Mouse (Mus musculus) ES-E14 (cell line): ENCODE data around the gene Wdfy4. TPM values are rescaled to one million over a fixed set of nuclear protein-coding genes. Genes with fewer than 3 reads are reported as not detected.

Experiments
- DNase-seq: peaks from one replicate; pipeline ENCODE4 v3.0.0-alpha.2; 2013; ENCODE audit warnings: low read depth, low spot score
- H3K27ac ChIP-seq: 2 replicates; pipeline ENCODE4 v1.5.1; 2012; ENCODE audit warnings: low read depth, mild to moderate bottlenecking, low read length, moderate library complexity, mixed read lengths; ENCODE audit not compliant: poor library complexity, insufficient read depth, severe bottlenecking
- H3K36me3 ChIP-seq: 2 replicates; pipeline ENCODE4 v1.6.1; 2012; ENCODE audit warnings: mild to moderate bottlenecking, low read length, moderate library complexity, mixed read lengths; ENCODE audit not compliant: control insufficient read depth, poor library complexity, insufficient read depth, severe bottlenecking
- H3K4me1 ChIP-seq, 2 experiments: fragments of 150-350 bp in 1 of 2; sonication (generic) in 1 of 2; 2 replicates each; pipeline ENCODE4 v1.6.1; 2012; ENCODE audit warnings: low read length in 2 of 2, mild to moderate bottlenecking in 1 of 2, mixed read lengths in 1 of 2; ENCODE audit not compliant: control insufficient read depth in 2 of 2, insufficient read depth in 2 of 2, poor library complexity in 1 of 2
- H3K4me3 ChIP-seq, 2 experiments: fragments of 150-350 bp in 1 of 2; sonication (generic) in 1 of 2; 2 replicates each; pipeline ENCODE4 v1.5.1; 2012; ENCODE audit warnings: low read length in 2 of 2, low read depth in 1 of 2, mild to moderate bottlenecking in 1 of 2, mixed read lengths in 1 of 2; ENCODE audit not compliant: insufficient read depth in 1 of 2, poor library complexity in 1 of 2, severe bottlenecking in 1 of 2
- H3K9ac ChIP-seq: 2 replicates; pipeline ENCODE4 v1.6.1; 2012; ENCODE audit warnings: low read depth, mild to moderate bottlenecking, low read length, mixed read lengths; ENCODE audit not compliant: poor library complexity, insufficient read depth, severe bottlenecking
- H3K9me3 ChIP-seq: fragments of 150-350 bp; sonication (generic); 2 replicates; pipeline ENCODE4 v1.6.1; 2012; ENCODE audit warnings: low read depth, mild to moderate bottlenecking, low read length; ENCODE audit not compliant: control insufficient read depth, insufficient read depth
- CHD2 ChIP-seq: IDR thresholded peaks from 2 replicates; pipeline ENCODE4 v1.6.1; 2014; ENCODE audit warnings: mild to moderate bottlenecking, low read depth, low read length, inconsistent platforms
- HCFC1 ChIP-seq: IDR thresholded peaks from 2 replicates; pipeline ENCODE4 v1.6.1; 2012; ENCODE audit warnings: low read length, inconsistent platforms, borderline replicate concordance; ENCODE audit not compliant: insufficient read depth
- MAFK ChIP-seq: IDR thresholded peaks from 2 replicates; pipeline ENCODE4 v1.6.1; 2014; ENCODE audit warnings: mild to moderate bottlenecking, low read depth, low read length, inconsistent platforms; ENCODE audit not compliant: insufficient read depth
- ZC3H11A ChIP-seq: IDR thresholded peaks from 2 replicates; pipeline ENCODE4 v1.6.1; 2012; ENCODE audit warnings: low read depth, mild to moderate bottlenecking, inconsistent platforms, low read length, borderline replicate concordance
- ZNF384 ChIP-seq: IDR thresholded peaks from 2 replicates; pipeline ENCODE4 v1.6.1; 2012; ENCODE audit warnings: low read depth, low read length, inconsistent platforms
- in situ Hi-C, 2 experiments: fragments of 600-800 bp; cut with MboI; formaldehyde crosslinking; loops; one replicate each; pipeline ENCODE4 v1.15.1; 2025; ENCODE audit warnings: low sequenced_read_pairs in 2 of 2, inconsistent platforms in 1 of 2; ENCODE audit not compliant: unreplicated experiment in 2 of 2
- total RNA-seq: library from RNA; depleted of rRNA; stranded (reverse); fragments of 300-350 nt; gene quantifications from 2 replicates; pipeline ENCODE4 v1.2.3, GENCODE M21; 2012

Wdfy4 gene
- total RNA-seq, 1 experiment, result 1.1 TPM

GRCm38 (mm10) chr14:32970700-32971099, 214.6 kb downstream of the Wdfy4 start:
- in situ Hi-C loops, result no loop called here

GRCm38 (mm10) chr14:32964742-32965141, 220.6 kb downstream of the Wdfy4 start:
- DNase-seq, result no peak
- in situ Hi-C loops, result no loop called here

More at GRCm38 (mm10) chr14:32970700-32971099, 214.6 kb downstream of the Wdfy4 start:
- Histone ChIP-seq H3K9ac (no peak overlapping the region), H3K4me3 (no peak overlapping the region), H3K27ac (no peak overlapping the region), H3K4me1 (no peaks in the 10 kb centered on the region), H3K36me3 (no peaks in the 10 kb centered on the region), H3K9me3 (no peaks in the 10 kb centered on the region)
- TF ChIP-seq CHD2 (no peak), ZNF384 (no peak), ZC3H11A (no peak), HCFC1 (no peak), MAFK (peak; percentile 88)
- no peak for DNase-seq

GRCm38 (mm10) chr14:32960481-32960880, 224.8 kb downstream of the Wdfy4 start:
- Histone ChIP-seq H3K4me3 (no peak overlapping the region), H3K4me1 (no peaks in the 10 kb centered on the region), H3K36me3 (no peaks in the 10 kb centered on the region), H3K9me3 (no peaks in the 10 kb centered on the region), H3K9ac (no peak overlapping the region), H3K27ac (no peak overlapping the region)
- in situ Hi-C loops, result no loop called here
- peak; percentile 78; the same call in 1 of the 2 replicates for TF ChIP-seq ZC3H11A
- no peak for TF ChIP-seq ZNF384
- DNase-seq, result peak; percentile 43

More at GRCm38 (mm10) chr14:32964742-32965141, 220.6 kb downstream of the Wdfy4 start:
- H3K9me3 ChIP-seq, result no peaks in the 10 kb centered on the region
- no peak overlapping the region for H3K4me3 ChIP-seq
- TF ChIP-seq ZNF384 (no peak), CHD2 (no peak)
- H3K4me1 ChIP-seq, result no peaks in the 10 kb centered on the region
- no peak overlapping the region for H3K9ac ChIP-seq
- no peak overlapping the region for H3K27ac ChIP-seq
- no peaks in the 10 kb centered on the region for H3K36me3 ChIP-seq

GRCm38 (mm10) chr14:32958671-32959070, 226.6 kb downstream of the Wdfy4 start:
- Histone ChIP-seq H3K36me3 (no peaks in the 10 kb centered on the region), H3K4me3 (no peak overlapping the region), H3K27ac (no peak overlapping the region), H3K4me1 (no peaks in the 10 kb centered on the region), H3K9me3 (no peaks in the 10 kb centered on the region), H3K9ac (no peak overlapping the region)
- in situ Hi-C loops, result no loop called here
- DNase-seq, result no peak
- TF ChIP-seq ZNF384 (no peak), MAFK (no peak), CHD2 (no peak), ZC3H11A (no peak), HCFC1 (no peak)

GRCm38 (mm10) chr14:32956486-32956885, 228.8 kb downstream of the Wdfy4 start:
- H3K27ac ChIP-seq, result no peak overlapping the region
- in situ Hi-C loops, result no loop called here
- H3K9ac ChIP-seq, result no peak overlapping the region
- TF ChIP-seq ZNF384 (no peak), ZC3H11A (no peak), MAFK (no peak), CHD2 (no peak), HCFC1 (no peak)
- no peak for DNase-seq
- no peaks in the 10 kb centered on the region for H3K36me3 ChIP-seq
- H3K4me3 ChIP-seq, result no peak overlapping the region
- no peaks in the 10 kb centered on the region for H3K9me3 ChIP-seq
- no peaks in the 10 kb centered on the region for H3K4me1 ChIP-seq
